Mouse (Mus musculus): ENCODE measurements at regions not wholly inside any gene's neighbourhood (a gene's known extent, or its start where the extent isn't known, plus 50 kb on each side); places are given as distances from the start of the nearest gene placed in this dataset.
"Not testable (repeated sequence)": the region's sequence is repeated elsewhere in the genome, so short reads cannot be mapped to it uniquely, and the experiment has no call there.

DNA sequence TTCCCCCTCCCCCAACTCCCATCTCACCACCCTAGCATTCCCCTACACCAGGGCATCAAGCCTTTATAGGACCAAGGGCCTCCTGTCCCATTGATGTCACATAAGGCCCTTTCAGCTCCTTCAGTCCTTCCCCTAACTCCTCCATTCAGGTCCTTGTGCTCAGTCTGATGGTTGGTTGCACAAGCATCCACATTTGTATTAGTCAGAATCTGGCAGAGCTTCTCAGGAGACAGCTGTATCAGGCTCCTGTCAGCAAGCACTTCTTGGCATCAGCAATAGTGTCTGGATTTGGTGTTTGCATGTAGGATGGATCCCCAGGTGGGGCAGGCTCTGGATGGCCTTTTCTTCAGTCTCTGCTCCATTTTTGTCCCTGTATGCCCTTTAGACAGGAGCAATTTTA, 237.4 kb upstream of the Slc39a10 start:
- ATAC-seq (ENCODE audit: low FRiP score); H3K4me3 ChIP-seq; H3K27ac ChIP-seq; H3K9me3 ChIP-seq; H3K9ac ChIP-seq; H3K4me2 ChIP-seq; H3K36me3 ChIP-seq; H3K27me3 ChIP-seq; H3K4me1 ChIP-seq (replicated peaks): not testable (repeated sequence)

DNA sequence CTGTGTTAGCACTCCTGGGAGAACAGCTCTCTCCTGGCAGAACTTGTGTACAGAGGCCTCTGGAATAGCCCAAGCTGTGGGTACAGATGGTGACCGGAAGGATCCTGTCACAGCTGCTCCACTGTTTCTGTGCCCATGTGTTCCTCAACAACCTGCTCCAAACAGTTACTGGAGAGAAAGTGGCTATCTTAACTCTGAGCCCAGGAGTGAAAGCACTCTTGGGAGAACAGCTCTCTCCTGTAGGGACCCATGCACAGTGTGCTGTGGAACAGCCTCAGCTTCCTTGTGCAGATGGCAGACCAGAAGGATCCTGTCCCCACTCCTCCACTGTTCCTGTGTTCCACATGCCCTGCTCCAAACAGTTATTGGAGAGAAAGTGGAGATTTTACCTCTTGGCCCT, 227.0 kb upstream of the Slc39a10 start:
- Histone ChIP-seq H3K4me3 (no peak overlapping the region), H3K27me3 (no peaks in the 10 kb centered on the region), H3K27ac (no peak overlapping the region), H3K9me3 (no peaks in the 10 kb centered on the region; the same call in 1 of the 2 replicates), H3K4me2 (no peak overlapping the region), H3K4me1 (replicated peaks) (no peaks in the 10 kb centered on the region), H3K9ac (no peak overlapping the region), H3K36me3 (no peaks in the 10 kb centered on the region)
- ATAC-seq (ENCODE audit: low FRiP score) = no peak
- 81% methylated on average over 1 of the region's 1 CpGs for WGBS

DNA sequence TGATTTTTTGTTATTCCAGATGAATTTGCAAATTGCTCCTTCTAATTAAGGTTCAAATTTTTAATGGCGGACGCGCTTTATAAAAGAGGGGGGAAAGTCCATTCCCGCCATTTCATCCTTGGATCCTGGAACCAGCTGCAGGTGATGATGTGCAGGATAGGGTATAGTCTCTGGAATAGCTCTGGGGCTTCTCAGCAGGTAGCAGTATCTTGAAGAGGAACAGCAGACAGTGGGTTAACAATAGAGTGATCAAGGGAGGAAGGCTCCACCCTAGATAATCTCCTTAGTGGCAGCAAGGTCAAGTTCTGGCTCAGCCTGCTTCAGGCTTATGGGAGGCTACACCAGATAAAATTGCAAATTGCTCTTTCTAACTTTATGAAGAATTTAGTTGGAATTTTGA, 224.0 kb upstream of the Slc39a10 start:
- WGBS = 93% methylated on average over 4 of the region's 4 CpGs
- not testable (repeated sequence) for H3K4me2 ChIP-seq; H3K4me3 ChIP-seq; H3K27me3 ChIP-seq; ATAC-seq (ENCODE audit: low FRiP score); H3K9me3 ChIP-seq; H3K4me1 ChIP-seq (replicated peaks); H3K27ac ChIP-seq; H3K36me3 ChIP-seq; H3K9ac ChIP-seq

DNA sequence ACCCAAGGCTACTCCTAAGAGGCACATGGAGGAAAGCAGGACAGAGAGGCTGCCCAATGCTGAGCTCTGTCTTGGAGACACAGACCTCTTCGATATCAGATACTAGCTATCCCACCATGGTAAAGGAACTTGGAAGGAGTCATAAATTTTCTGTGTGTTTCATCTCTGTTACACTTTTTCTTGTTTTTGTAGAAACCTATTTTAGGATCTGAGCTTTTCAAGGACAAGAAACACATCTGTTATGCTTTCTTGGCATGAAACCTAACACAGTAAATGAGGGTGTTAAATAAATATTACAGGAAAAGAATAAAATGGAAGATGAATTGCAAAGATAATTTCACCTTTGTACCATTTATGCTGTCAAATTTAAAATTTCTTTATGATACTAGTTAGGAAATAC, 219.8 kb upstream of the Slc39a10 start:
- no peak overlapping the region for H3K4me3 ChIP-seq
- no peak overlapping the region for H3K9ac ChIP-seq
- no peaks in the 10 kb centered on the region for H3K9me3 ChIP-seq
- H3K4me2 ChIP-seq = no peak overlapping the region
- no peaks in the 10 kb centered on the region for H3K36me3 ChIP-seq
- 82% methylated on average over 1 of the region's 1 CpGs for WGBS
- no peaks in the 10 kb centered on the region for H3K4me1 ChIP-seq (replicated peaks)
- no peak overlapping the region for H3K27ac ChIP-seq
- ATAC-seq (ENCODE audit: low FRiP score) = no peak
- no peaks in the 10 kb centered on the region for H3K27me3 ChIP-seq

DNA sequence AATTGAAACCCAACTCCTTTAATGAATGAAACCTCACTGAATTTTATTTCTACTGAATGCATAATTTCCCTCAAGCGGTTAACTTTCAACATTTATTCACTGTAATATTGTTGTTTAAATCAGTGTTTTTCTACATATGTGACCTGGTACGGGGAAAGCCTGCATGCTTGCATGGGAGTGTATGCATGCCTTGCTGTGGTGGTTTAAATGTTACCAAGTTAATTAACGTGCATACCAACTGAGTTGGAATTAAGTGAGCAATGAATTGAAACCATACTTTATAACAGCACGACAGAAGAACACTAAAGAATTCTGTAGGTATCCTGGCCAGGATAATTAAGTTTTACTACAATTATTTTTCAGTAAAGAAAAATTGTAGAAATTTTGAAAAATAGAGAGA, 211.4 kb upstream of the Slc39a10 start:
- H3K4me3 ChIP-seq = no peak overlapping the region
- WGBS = 84% methylated on average over 4 of the region's 4 CpGs
- no peak for ATAC-seq (ENCODE audit: low FRiP score)
- no peaks in the 10 kb centered on the region for H3K36me3 ChIP-seq
- H3K4me2 ChIP-seq = no peak overlapping the region
- no peak overlapping the region for H3K9ac ChIP-seq
- no peak overlapping the region for H3K27ac ChIP-seq
- H3K4me1 ChIP-seq (replicated peaks) = no peaks in the 10 kb centered on the region
- H3K27me3 ChIP-seq = no peaks in the 10 kb centered on the region
- no peaks in the 10 kb centered on the region for H3K9me3 ChIP-seq

DNA sequence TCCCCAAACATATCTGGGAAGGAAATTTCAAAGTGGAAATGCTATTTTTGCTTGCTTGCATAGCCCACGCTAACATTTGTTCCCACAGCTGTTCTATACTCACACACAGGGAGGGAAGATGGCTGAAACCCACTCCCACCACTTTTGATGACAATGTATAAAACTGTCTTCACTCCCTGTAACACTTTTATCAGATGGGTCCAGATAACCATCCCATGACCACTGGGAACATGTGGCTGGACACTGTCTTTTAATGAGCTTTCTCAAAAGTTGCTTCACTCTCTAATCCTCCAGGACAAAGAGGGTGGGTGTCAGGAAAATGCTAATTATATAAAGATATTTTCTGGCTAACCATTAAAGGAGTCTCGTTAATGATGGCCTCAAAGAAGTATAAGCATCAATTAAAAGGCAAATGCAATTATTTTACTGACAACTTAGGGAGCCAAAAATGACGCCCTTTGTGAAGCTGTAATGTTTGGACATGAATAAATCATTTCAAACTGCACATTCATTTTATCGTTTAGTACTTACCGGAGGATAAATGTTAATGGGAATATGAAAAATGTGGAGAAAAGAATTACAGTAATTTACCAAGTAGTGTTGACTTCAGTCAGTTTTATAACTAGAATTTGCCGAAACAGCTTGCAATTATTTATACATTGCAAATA, 210.8 kb upstream of the Slc39a10 start:
- no peak overlapping the region for H3K4me3 ChIP-seq
- no peaks in the 10 kb centered on the region for H3K4me1 ChIP-seq (replicated peaks)
- H3K36me3 ChIP-seq = no peaks in the 10 kb centered on the region
- no peak for ATAC-seq (ENCODE audit: low FRiP score)
- H3K4me2 ChIP-seq = no peak overlapping the region
- no peaks in the 10 kb centered on the region for H3K27me3 ChIP-seq
- WGBS = 77% methylated on average over 6 of the region's 6 CpGs
- no peak overlapping the region for H3K9ac ChIP-seq
- no peak overlapping the region for H3K27ac ChIP-seq
- H3K9me3 ChIP-seq = no peaks in the 10 kb centered on the region

DNA sequence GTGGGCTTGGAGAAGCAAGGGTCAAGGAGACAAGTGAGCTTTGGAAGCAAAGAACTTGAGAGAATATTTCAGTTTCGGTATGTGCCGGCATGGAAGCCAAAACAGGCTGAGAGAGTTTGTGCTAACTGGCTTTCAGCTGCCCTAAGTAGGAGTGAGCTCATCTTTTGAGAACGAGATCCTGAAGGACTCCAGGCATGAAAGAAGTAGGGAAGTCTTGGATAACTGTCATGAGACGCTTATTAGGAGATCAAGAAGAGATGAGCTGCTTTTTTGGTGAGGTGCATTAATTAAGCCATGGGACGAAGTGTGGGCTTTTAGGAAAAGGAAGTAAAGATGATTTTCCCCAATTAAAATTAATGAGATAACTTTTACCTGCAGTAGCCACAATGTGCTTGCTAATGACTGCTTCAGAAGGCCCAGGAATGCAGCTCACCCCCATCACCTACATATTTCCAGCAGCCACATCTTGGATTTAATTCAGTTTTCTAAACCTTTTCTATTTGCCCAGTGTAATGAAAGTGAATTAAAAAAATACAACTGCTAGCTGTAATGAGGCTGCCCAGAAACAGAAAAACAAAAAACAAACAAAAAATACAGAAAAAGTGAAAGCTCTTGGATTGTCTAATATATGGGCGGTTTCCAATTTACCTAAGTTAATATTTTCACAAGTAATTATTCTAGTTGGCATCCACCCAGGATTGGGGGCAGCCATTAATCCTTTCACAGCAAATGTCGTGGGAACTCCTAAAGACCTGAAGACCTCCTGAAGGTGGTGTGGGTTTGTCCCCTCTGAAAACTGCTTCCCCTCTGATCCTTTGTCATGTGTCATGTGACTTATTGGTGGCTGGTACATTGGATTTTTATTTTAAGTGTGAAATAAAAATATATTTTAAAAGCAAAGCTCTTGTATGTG, 204.7 kb upstream of the Slc39a10 start:
- WGBS = 83% methylated on average over 7 of the region's 7 CpGs
- Histone ChIP-seq H3K4me2 (no peak overlapping the region), H3K9ac (no peak overlapping the region), H3K36me3 (no peaks in the 10 kb centered on the region), H3K9me3 (no peaks in the 10 kb centered on the region), H3K27ac (no peak overlapping the region), H3K4me3 (no peak overlapping the region), H3K4me1 (replicated peaks) (peaks cover 4% of the 10 kb centered on the region; the same call in 1 of the 2 replicates), H3K27me3 (no peaks in the 10 kb centered on the region)
- no peak for ATAC-seq (ENCODE audit: low FRiP score)

GRCm38 (mm10) chr1:47094498-47094897, 201.8 kb upstream of the Slc39a10 start:
- H3K27ac ChIP-seq = 0 out of 2 replicates have a peak overlapping the region, but pooled peaks have one; percentile 26
- no peaks in the 10 kb centered on the region for H3K9me3 ChIP-seq
- ATAC-seq (ENCODE audit: low FRiP score) = no peak
- no peak overlapping the region for H3K4me3 ChIP-seq
- peaks cover 4% of the 10 kb centered on the region; the same call in 1 of the 2 replicates for H3K4me1 ChIP-seq (replicated peaks)
- 25% methylated on average over 3 of the region's 3 CpGs for WGBS
- H3K27me3 ChIP-seq = no peaks in the 10 kb centered on the region
- H3K4me2 ChIP-seq = no peak overlapping the region
- H3K9ac ChIP-seq = no peak overlapping the region
- H3K36me3 ChIP-seq = no peaks in the 10 kb centered on the region

DNA sequence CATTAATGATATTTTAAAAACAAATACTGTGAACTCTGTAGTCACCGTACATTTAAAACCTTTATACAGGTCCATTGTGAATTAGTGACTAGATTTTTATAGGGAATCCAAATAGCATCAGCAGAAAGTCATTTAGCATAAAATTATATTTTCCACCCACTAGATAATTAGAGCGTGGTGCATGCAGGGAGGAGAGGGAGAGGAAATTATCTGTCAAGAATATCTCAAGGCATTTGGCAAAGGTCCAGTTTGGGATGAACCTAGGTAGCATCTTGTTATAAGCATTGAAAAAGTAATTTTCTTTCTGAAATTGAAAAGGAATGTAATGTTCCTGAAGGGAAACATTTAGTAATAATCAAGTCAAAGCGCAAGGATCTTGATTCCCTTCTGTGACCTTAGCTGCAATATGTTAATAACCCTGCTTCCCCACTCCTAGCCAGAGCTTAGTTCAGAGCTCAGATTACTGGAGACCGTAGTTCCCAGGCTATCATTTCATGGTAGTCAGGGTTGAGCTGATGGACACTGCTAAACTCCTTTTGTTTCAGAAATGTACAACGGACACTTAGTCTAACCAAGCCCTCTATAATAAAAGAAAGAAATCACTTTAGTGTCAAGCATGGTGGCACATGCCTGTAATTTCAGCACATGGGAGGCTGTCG, 200.8 kb upstream of the Slc39a10 start:
- peak; percentile 76; the same call in 1 of the 2 replicates for ATAC-seq (ENCODE audit: low FRiP score)
- H3K9me3 ChIP-seq = no peaks in the 10 kb centered on the region
- 0 out of 2 replicates have a peak overlapping the region, but pooled peaks have one; percentile 35 for H3K27ac ChIP-seq
- H3K36me3 ChIP-seq = no peaks in the 10 kb centered on the region
- H3K4me3 ChIP-seq = no peak overlapping the region
- no peak overlapping the region for H3K4me2 ChIP-seq
- H3K4me1 ChIP-seq (replicated peaks) = peaks cover 4% of the 10 kb centered on the region; the same call in 1 of the 2 replicates
- H3K9ac ChIP-seq = no peak overlapping the region
- no peaks in the 10 kb centered on the region for H3K27me3 ChIP-seq
- WGBS = 50% methylated on average over 6 of the region's 6 CpGs

GRCm38 (mm10) chr1:47076423-47076822, 183.8 kb upstream of the Slc39a10 start:
- Histone ChIP-seq H3K27me3 (no peaks in the 10 kb centered on the region), H3K4me2 (no peak overlapping the region), H3K27ac (no peak overlapping the region), H3K4me1 (replicated peaks) (no peaks in the 10 kb centered on the region), H3K36me3 (no peaks in the 10 kb centered on the region), H3K4me3 (no peak overlapping the region), H3K9ac (no peak overlapping the region), H3K9me3 (no peaks in the 10 kb centered on the region; the same call in 1 of the 2 replicates)
- 87% methylated on average over 7 of the region's 7 CpGs for WGBS
- no peak for ATAC-seq (ENCODE audit: low FRiP score)

- ATAC-seq (ENCODE audit: low FRiP score) = no peak
Observed at GRCm38 (mm10) chr1:47058149-47058548, 165.5 kb upstream of the Slc39a10 start.

DNA sequence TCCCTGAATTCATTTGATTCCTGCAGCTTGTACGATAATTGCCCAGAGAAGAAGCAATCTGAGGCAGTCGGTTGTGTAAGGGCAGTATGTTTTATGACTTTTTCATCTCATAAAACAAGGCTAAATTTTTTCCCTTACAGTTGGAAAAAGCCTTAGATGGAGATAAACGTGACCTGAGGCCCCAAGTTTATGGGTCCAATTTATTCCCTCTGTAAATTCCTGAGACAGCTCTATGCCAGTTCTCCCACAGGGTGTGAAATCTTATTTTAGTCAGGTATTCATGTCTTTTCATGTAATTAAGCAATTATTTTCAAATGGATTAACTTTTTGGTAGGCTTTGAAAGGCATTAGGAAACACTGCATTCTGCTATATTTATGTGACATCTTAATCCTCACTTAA, 164.7 kb upstream of the Slc39a10 start:
- WGBS = 73% methylated on average over 3 of the region's 3 CpGs
- no peaks in the 10 kb centered on the region for H3K36me3 ChIP-seq
- ATAC-seq (ENCODE audit: low FRiP score) = no peak

More at GRCm38 (mm10) chr1:47058149-47058548, 165.5 kb upstream of the Slc39a10 start:
- no peaks in the 10 kb centered on the region for H3K9me3 ChIP-seq
- no peak overlapping the region for H3K27ac ChIP-seq
- no peak overlapping the region for H3K9ac ChIP-seq
- H3K4me2 ChIP-seq = no peak overlapping the region
- H3K4me1 ChIP-seq (replicated peaks) = no peaks in the 10 kb centered on the region
- H3K27me3 ChIP-seq = no peaks in the 10 kb centered on the region
- no peak overlapping the region for H3K4me3 ChIP-seq
- no peaks in the 10 kb centered on the region for H3K36me3 ChIP-seq
- WGBS = 47% methylated on average over 1 of the region's 1 CpGs

More for the DNA sequence above, 164.7 kb upstream of the Slc39a10 start:
- no peaks in the 10 kb centered on the region for H3K9me3 ChIP-seq
- H3K4me1 ChIP-seq (replicated peaks) = no peaks in the 10 kb centered on the region
- no peaks in the 10 kb centered on the region for H3K27me3 ChIP-seq
- H3K27ac ChIP-seq = no peak overlapping the region
- no peak overlapping the region for H3K4me2 ChIP-seq
- H3K9ac ChIP-seq = no peak overlapping the region
- no peak overlapping the region for H3K4me3 ChIP-seq
